Mouse (Mus musculus): ENCODE results near the gene Zbtb34. TPM values are rescaled to one million over a fixed set of nuclear protein-coding genes. Genes with fewer than 3 reads are reported as not detected.
A peak's percentile ranks its signal among the peaks of the same experiment; 100 is the strongest.

The Zbtb34 gene
- total RNA-seq, 2 experiments from 2014 or later, result 3.0 to 3.4 TPM

DNA sequence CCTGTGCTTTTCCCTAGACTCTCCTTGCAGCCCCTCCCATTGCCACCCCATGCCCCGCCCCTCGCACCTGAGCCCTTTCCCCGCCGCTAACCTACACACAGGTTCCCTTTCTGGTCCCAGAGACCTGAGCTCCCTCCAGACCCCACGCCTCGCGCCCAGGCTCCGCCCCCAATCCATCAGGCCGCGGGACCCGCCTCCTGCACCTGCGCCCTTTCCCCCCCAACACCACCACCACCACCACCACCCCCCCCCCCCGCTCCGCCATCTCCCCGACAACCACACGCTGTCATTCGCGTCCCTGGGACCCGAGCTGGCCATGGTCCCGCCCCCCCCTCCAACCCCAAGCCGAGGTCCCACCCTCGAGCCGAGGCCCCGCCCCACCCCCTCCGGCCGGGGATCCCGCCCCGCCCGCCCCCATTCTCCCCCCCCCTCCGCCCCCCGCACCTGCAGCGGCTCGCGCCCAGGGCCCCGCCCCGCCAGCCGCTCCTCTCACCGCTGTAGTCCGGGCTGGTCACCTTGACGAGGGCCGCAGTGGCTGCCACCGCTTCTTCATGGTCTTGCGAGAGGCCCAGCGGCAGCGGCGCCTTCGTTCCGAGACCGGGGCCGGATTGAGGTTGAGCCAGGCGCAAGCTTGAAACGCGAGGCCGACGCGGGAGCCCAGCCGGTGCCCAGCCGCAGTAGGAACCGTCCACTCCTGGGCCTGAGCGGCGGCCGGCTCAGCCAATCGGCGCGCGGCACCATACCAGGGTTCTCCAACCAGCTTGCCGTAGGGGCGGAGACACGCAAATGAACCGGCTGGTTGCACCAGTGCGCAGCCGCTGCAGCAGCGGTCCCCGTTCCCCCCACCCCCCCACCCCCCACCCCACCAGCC lies 60.1 kb downstream of the Zbtb34 start, which contains the start of gene Ralgps1:
TSS of gene Ralgps1 (minus strand) at position 710 of the 871 bp plus-strand sequence.
- peak; percentile 99 for DNase-seq
- Histone ChIP-seq H3K4me3 (peak within 1 kb of the TSS; percentile 86), H3K27ac (peak within 1 kb of the TSS; percentile 97)
- intact Hi-C loops (cut with DNase I), result no loop called here
- no peak for TF ChIP-seq CTCF (IDR thresholded peaks at IDR 0.05)

DNA sequence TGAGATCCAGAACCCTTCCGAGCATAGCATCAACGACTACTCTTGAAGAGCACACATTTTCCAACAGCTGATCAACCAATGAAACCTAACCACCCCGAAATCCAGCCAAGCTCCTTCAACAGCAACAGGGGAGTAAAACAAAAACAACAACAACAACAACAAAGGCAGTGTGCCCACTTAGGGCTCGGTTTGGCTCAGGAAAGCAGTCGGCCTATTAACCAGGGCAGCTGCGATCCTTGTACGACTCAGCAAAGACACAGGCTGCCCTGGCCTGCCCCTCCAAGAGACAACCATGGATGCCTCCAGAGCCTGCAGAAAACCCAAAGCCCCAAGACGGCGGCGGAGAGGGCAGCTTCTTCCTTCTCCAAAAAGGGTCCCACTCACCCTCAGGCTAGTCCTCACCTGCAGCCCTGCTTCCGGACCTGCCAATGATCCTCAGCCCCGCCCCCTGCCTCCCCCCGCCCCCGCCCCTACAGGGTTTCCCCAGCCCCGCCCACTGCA lies 60.8 kb downstream of the Zbtb34 start:
- peak overlapping the region; percentile 97 for H3K27ac ChIP-seq

GRCm38 (mm10) chr2:33369453-33369852 lies 61.7 kb downstream of the Zbtb34 start:
- DNase-seq, result no peak
- no peak overlapping the region for H3K27ac ChIP-seq
- intact Hi-C loops (cut with DNase I), result no loop called here
- no peak for TF ChIP-seq CTCF (IDR thresholded peaks at IDR 0.05)
- no peak overlapping the region for H3K4me3 ChIP-seq

More for the DNA sequence above, 60.8 kb downstream of the Zbtb34 start:
- intact Hi-C loops (cut with DNase I), result no loop called here
- DNase-seq, result no peak
- H3K4me3 ChIP-seq, result peak overlapping the region; percentile 86
- TF ChIP-seq CTCF (IDR thresholded peaks at IDR 0.05), result no peak

- Histone ChIP-seq H3K27ac (no peak overlapping the region), H3K4me3 (no peak overlapping the region)
- no peak for DNase-seq
- intact Hi-C loops (cut with DNase I), result no loop called here
- TF ChIP-seq CTCF (IDR thresholded peaks at IDR 0.05), result no peak
Measured at GRCm38 (mm10) chr2:33368486-33368885, 62.6 kb downstream of the Zbtb34 start.

GRCm38 (mm10) chr2:33365703-33366471 lies 65.2 kb downstream of the Zbtb34 start:
- no peak overlapping the region for H3K4me3 ChIP-seq
- H3K27ac ChIP-seq, result peak overlapping the region; percentile 41
- TF ChIP-seq CTCF (IDR thresholded peaks at IDR 0.05), result no peak
- intact Hi-C loops (cut with DNase I), result no loop called here
- no peak for DNase-seq

DNA sequence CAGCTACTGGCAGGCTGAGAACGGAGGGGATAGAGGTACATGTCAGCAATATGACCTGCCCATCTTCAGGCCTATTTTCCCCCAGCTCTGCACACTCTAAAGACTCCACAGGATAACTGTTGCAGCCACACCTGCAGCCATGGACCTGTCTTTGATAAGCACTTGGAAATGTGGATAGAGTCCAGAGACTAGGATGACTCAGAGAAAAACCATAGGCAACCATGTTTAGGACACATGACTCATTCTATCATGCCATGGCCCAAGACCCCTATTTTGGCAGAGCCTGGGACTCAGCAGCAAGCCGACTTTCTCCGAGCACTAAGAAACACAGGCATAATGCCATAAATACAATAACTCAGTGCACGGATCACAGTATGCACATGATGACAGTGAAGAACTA lies 66.5 kb downstream of the Zbtb34 start:
- H3K4me3 ChIP-seq, result no peak overlapping the region
- TF ChIP-seq CTCF (IDR thresholded peaks at IDR 0.05), result no peak
- no peak for DNase-seq
- H3K27ac ChIP-seq, result no peak overlapping the region
- intact Hi-C loops (cut with DNase I), result no loop called here

- no peak for DNase-seq
- no peak for TF ChIP-seq CTCF (IDR thresholded peaks at IDR 0.05)
- intact Hi-C loops (cut with DNase I), result no loop called here
- Histone ChIP-seq H3K27ac (no peak overlapping the region), H3K4me3 (no peak overlapping the region)
Measured at GRCm38 (mm10) chr2:33363890-33364289, 67.2 kb downstream of the Zbtb34 start.

GRCm38 (mm10) chr2:33361139-33361716 lies 69.9 kb downstream of the Zbtb34 start:
- intact Hi-C loops (cut with DNase I), result no loop called here
- Histone ChIP-seq H3K4me3 (no peak overlapping the region), H3K27ac (no peak overlapping the region)
- no peak for TF ChIP-seq CTCF (IDR thresholded peaks at IDR 0.05)
- DNase-seq, result no peak

DNA sequence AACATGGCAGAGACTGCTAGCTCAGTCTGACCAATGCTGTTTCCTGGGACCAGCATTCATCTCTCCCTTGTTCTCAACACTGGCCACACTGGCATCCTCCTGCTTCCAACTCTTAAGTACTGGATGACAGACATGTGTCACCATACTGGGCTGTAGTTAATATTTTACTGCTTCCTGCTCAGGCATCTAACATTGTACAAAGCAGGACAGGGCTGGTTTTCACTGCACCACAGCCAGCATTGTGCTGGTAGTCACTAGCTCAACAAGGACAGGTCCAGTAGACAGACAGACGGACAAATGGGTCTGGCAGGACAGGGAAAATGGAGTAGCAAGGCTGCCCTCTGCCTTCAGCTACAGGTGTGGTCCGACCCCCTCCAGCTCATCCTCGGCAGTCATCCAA lies 70.6 kb downstream of the Zbtb34 start:
- intact Hi-C loops (cut with DNase I), result no loop called here
- H3K27ac ChIP-seq, result no peak overlapping the region
- no peak overlapping the region for H3K4me3 ChIP-seq
- TF ChIP-seq CTCF (IDR thresholded peaks at IDR 0.05), result no peak
- DNase-seq, result no peak

DNA sequence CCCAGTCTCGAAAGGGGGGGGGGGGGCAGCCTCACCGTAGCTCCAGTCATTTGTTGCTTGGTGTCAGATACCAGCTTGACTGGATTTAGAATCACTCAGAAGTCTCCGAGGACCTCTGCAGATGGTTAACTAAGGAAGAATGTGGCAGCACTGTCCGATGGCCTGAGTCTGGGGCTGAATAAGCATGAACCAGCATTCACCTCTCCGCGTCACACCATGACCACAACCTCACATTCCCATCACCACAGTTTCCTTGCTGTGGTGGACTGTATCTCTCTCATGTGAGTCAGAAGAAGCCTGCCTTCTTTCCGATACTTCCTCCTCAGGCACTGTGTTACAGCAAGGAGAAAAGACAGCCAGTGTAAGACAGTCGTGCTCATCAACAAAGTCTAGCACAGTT lies 71.9 kb downstream of the Zbtb34 start:
- Histone ChIP-seq H3K4me3 (no peak overlapping the region), H3K27ac (no peak overlapping the region)
- DNase-seq, result no peak
- no peak for TF ChIP-seq CTCF (IDR thresholded peaks at IDR 0.05)
- intact Hi-C loops (cut with DNase I), result no loop called here

DNA sequence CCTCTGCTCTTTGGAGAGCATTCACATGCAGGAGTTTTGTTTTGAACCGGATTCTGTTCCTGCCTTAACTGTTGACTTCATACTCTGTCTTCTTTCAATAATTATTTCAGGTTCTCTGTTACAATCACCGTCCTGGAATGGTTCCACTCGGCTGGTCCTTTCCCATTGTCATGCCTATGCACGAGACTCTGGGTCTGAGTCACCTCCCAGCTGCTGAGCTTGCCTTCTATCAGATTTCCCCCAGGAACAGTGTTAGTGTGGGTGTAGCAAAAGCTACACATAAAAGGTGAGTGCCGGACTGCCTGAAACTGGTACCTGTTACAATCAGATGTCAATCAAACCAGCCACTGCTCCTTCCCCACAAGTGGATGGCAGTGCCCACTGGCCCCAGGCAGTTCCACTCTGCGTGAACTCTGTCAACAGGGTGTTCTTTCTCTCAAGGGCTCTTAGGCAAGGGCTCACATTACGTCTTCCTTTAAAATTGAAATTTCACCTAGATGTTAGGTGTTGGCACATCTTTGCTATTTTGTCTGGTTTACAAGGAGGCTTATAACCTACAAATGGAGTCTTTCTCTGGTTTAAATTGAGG lies 73.8 kb downstream of the Zbtb34 start:
- intact Hi-C loops (cut with DNase I), result no loop called here
- no peak overlapping the region for H3K27ac ChIP-seq
- H3K4me3 ChIP-seq, result no peak overlapping the region
- TF ChIP-seq CTCF (IDR thresholded peaks at IDR 0.05), result no peak
- no peak for DNase-seq

Small RNA genes within 50 kb of the gene (microRNA-seq; reads per million reads assigned to microRNA genes)
- gene Gm25998, result not detected

Other genes with a start within 250 kb of the Zbtb34 start
- gene Angptl2, start 215.3 kb downstream of the Zbtb34 start, total RNA-seq (2021), result 10 to 100 TPM; 20.6 to 47.1 TPM
- 1 to 10 TPM; 2.5 to 3.1 TPM for gene Ralgps1, start 59.8 kb downstream of the Zbtb34 start, total RNA-seq (2021)
- gene Zbtb43, start 37.2 kb upstream of the Zbtb34 start, total RNA-seq (2021), result 10 to 100 TPM; 13.6 to 14.3 TPM
- under 1 TPM; 0.18 to 0.25 TPM for gene Lmx1b, start 209.2 kb upstream of the Zbtb34 start, total RNA-seq (2021)